21 mouse cellular contexts compared by ENCODE assay signal in the genomic region with DNA sequence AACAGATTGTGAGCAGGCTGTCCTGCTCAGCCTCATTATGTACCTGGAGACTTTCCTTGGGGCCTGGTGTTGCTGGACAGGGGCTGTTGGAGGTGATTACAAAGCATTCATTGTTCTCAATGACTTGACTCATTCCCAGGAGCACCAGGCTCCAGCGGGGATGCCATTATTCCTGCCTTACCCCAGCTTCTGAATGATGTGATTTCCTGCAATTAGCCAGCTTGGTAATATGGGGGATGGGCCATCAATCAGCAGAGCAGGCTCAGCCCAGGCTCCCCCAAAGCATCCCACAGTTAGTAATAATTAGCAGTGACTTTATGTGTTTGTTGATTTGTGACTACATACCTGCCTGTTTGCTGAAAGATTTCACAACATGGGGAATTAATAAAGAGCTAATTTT.
DNase-seq lines count a peak whose midpoint lies in the region; ATAC-seq and TF ChIP-seq lines count a peak whose summit lies in the region.
"Had no signal": no experiment of that assay in that cellular context is flagged by ENCODE, and none has a peak within 500 bp of the region (broad histone marks: within the 10 kb centered on the region; RNA-seq: fewer than 3 reads in every experiment).

No protein-coding gene starts in this region.

- peaks cover 43% of the 10 kb centered on the region for H3K4me1 ChIP-seq in hindbrain, embryonic 10.5 days (replicated peaks)
- H3K4me1 ChIP-seq in hindbrain, embryonic 16.5 days (ENCODE audit: control insufficient read depth, insufficient read depth, low read depth, low read length): peaks cover 13% of the 10 kb centered on the region
- H3K4me1 ChIP-seq in forebrain, embryonic 16.5 days (replicated peaks; ENCODE audit: control insufficient read depth, insufficient read depth, low read length): peaks cover 6% of the 10 kb centered on the region; the same call in 1 of the 2 replicates
- no peaks in the 10 kb centered on the region for H3K4me1 ChIP-seq in lung, postnatal 0 days (ENCODE audit: insufficient read depth, low read depth, low read length)
- H3K4me1 ChIP-seq: embryonic facial prominence, embryonic 15.5 days; heart, embryonic 12.5 days; liver, embryonic 13.5 days had no signal

- no peaks in the 10 kb centered on the region for H3K9me3 ChIP-seq in hindbrain, embryonic 10.5 days
- H3K9me3 ChIP-seq in hindbrain, embryonic 16.5 days (ENCODE audit: control insufficient read depth, low read length): no peaks in the 10 kb centered on the region
- H3K9me3 ChIP-seq in forebrain, embryonic 16.5 days (ENCODE audit: control insufficient read depth, low read length): no peaks in the 10 kb centered on the region
- no peaks in the 10 kb centered on the region for H3K9me3 ChIP-seq in lung, postnatal 0 days (ENCODE audit: low read length)
- H3K9me3 ChIP-seq: embryonic facial prominence, embryonic 15.5 days; heart, embryonic 12.5 days; liver, embryonic 13.5 days; midbrain, embryonic 10.5 days had no signal

- DNase-seq in hindbrain, embryonic 10.5 days (ENCODE audit: low spot score): peak; percentile 12
- DNase-seq in embryo, embryonic 11 days: peak; percentile 38
- peak; percentile 27 for DNase-seq in mesoderm, embryonic 11.5 days (ENCODE audit: low read depth, low spot score)
- no peak for DNase-seq in kidney, postnatal 14 days
- DNase-seq in lung, postnatal 0 days (ENCODE audit: low spot score): no peak
- DNase-seq in heart, postnatal 4 days: no peak
- DNase-seq: cerebellum, postnatal 25 days; gastrocnemius, postnatal 36 days; heart, postnatal 36 days; kidney, adult 11 months; kidney, postnatal 10 days; layer of hippocampus, adult 9-11 months; liver, embryonic 13.5 days; lung, postnatal 10 days; thymus, adult 2 months had no signal

- no peak for ATAC-seq in hindbrain, embryonic 16.5 days
- ATAC-seq in forebrain, embryonic 16.5 days: peak; percentile 62
- ATAC-seq in lung, postnatal 0 days: no peak
- ATAC-seq: activated CD4-positive, CD25-positive, alpha-beta regulatory T cell, adult 4 months had no signal

- H3K36me3 ChIP-seq in hindbrain, embryonic 10.5 days: no peaks in the 10 kb centered on the region
- no peaks in the 10 kb centered on the region for H3K36me3 ChIP-seq in hindbrain, embryonic 16.5 days (ENCODE audit: control insufficient read depth, insufficient read depth, low read length)
- H3K36me3 ChIP-seq in forebrain, embryonic 16.5 days (ENCODE audit: control insufficient read depth, insufficient read depth): no peaks in the 10 kb centered on the region
- H3K36me3 ChIP-seq in lung, postnatal 0 days (ENCODE audit: insufficient read depth, low read length): no peaks in the 10 kb centered on the region
- H3K36me3 ChIP-seq: embryonic facial prominence, embryonic 15.5 days; heart, embryonic 12.5 days; liver, embryonic 13.5 days; midbrain, embryonic 10.5 days had no signal

- no peak for TF ChIP-seq CTCF in lung, postnatal 0 days (IDR thresholded peaks at IDR 0.05)

- H3K9ac ChIP-seq in hindbrain, embryonic 16.5 days (ENCODE audit: low read depth, low read length): no peak overlapping the region
- H3K9ac ChIP-seq in forebrain, embryonic 16.5 days (replicated peaks; ENCODE audit: low read depth, low read length): no peak overlapping the region
- no peak overlapping the region for H3K9ac ChIP-seq in lung, postnatal 0 days (replicated peaks; ENCODE audit: low read depth)
- H3K9ac ChIP-seq: embryonic facial prominence, embryonic 15.5 days; heart, embryonic 12.5 days; liver, embryonic 13.5 days had no signal

- no peak for TF ChIP-seq EP300 in lung, postnatal 0 days (IDR thresholded peaks at IDR 0.05)

- no peaks in the 10 kb centered on the region for H3K27me3 ChIP-seq in hindbrain, embryonic 10.5 days (ENCODE audit: insufficient read depth, poor library complexity, severe bottlenecking)
- no peaks in the 10 kb centered on the region for H3K27me3 ChIP-seq in hindbrain, embryonic 16.5 days (replicated peaks; ENCODE audit: control insufficient read depth, insufficient read depth, low read length)
- no peaks in the 10 kb centered on the region for H3K27me3 ChIP-seq in forebrain, embryonic 16.5 days (replicated peaks; ENCODE audit: control insufficient read depth, insufficient read depth, low read length)
- H3K27me3 ChIP-seq in lung, postnatal 0 days (replicated peaks; ENCODE audit: insufficient read depth, low read length): no peaks in the 10 kb centered on the region
- H3K27me3 ChIP-seq: embryonic facial prominence, embryonic 15.5 days had no signal

- H3K27ac ChIP-seq in hindbrain, embryonic 10.5 days: no peak overlapping the region
- H3K27ac ChIP-seq in hindbrain, embryonic 16.5 days (ENCODE audit: low read depth, low read length): no peak overlapping the region
- peak overlapping the region; percentile 8; the same call in 1 of the 2 replicates for H3K27ac ChIP-seq in forebrain, embryonic 16.5 days (ENCODE audit: low read length)
- H3K27ac ChIP-seq in lung, postnatal 0 days (ENCODE audit: low read length): no peak overlapping the region
- H3K27ac ChIP-seq: embryonic facial prominence, embryonic 15.5 days; liver, embryonic 13.5 days; midbrain, embryonic 10.5 days had no signal

- H3K4me3 ChIP-seq in hindbrain, embryonic 10.5 days: no peak overlapping the region
- no peak overlapping the region for H3K4me3 ChIP-seq in hindbrain, embryonic 16.5 days (ENCODE audit: low read length)
- no peak overlapping the region for H3K4me3 ChIP-seq in forebrain, embryonic 16.5 days (replicated peaks; ENCODE audit: low read length)
- H3K4me3 ChIP-seq in lung, postnatal 0 days (ENCODE audit: low read depth, low read length): no peak overlapping the region
- H3K4me3 ChIP-seq: embryonic facial prominence, embryonic 15.5 days; heart, embryonic 12.5 days; liver, embryonic 13.5 days; midbrain, embryonic 10.5 days had no signal

- H3K4me2 ChIP-seq in hindbrain, embryonic 16.5 days (ENCODE audit: low read length): no peak overlapping the region
- H3K4me2 ChIP-seq in forebrain, embryonic 16.5 days (ENCODE audit: low read length): no peak overlapping the region
- H3K4me2 ChIP-seq in lung, postnatal 0 days (replicated peaks; ENCODE audit: low read depth, low read length): no peak overlapping the region
- H3K4me2 ChIP-seq: embryonic facial prominence, embryonic 15.5 days; heart, embryonic 12.5 days; liver, embryonic 13.5 days had no signal

- 6% methylated on average over 1 of the region's 1 CpGs for WGBS in hindbrain, embryonic 10.5 days
- WGBS in hindbrain, embryonic 16.5 days: 4% methylated on average over 1 of the region's 1 CpGs
- WGBS in forebrain, embryonic 16.5 days: 3% methylated on average over 1 of the region's 1 CpGs
- 8% methylated on average over 1 of the region's 1 CpGs for WGBS in lung, postnatal 0 days

Comparison
In these comparisons a context has a peak if more than half of its experiments do, and no peak if none do; other contexts are left out.
1. DNase-seq: peak in hindbrain, embryonic 10.5 days (single experiment), embryo, embryonic 11 days (single experiment) and mesoderm, embryonic 11.5 days (single experiment); none in kidney, postnatal 14 days (single experiment), lung, postnatal 0 days (single experiment) and heart, postnatal 4 days (single experiment).